Mouse (Mus musculus) lung, adult 2 months (tissue): ENCODE measurements around the gene Nfs1. TPM values are rescaled to one million over a fixed set of nuclear protein-coding genes. Genes with fewer than 3 reads are reported as not detected.
A peak's percentile ranks its signal among the peaks of the same experiment; 100 is the strongest.

ENCODE experiments used
- DNase-seq: peaks from one replicate; pipeline ENCODE4 v3.0.0; 2022
- H3K4me1 ChIP-seq: fragments of 200-500 bp; 2 replicates; pipeline ENCODE4 v1.6.1; 2011; ENCODE audit warnings: low read length; ENCODE audit not compliant: control insufficient read depth, insufficient read depth
- H3K4me3 ChIP-seq: fragments of 200-500 bp; replicated peaks from 2 replicates; pipeline ENCODE3; 2011; ENCODE audit warnings: low read depth, mild to moderate bottlenecking, control low read depth, low read length; ENCODE audit errors: extremely low read depth
- CTCF ChIP-seq: fragments of 200-500 bp; IDR thresholded peaks from 2 replicates; pipeline ENCODE4 v1.5.1; 2011; ENCODE audit warnings: mild to moderate bottlenecking, low read length, control low read depth; ENCODE audit not compliant: insufficient read depth
- POLR2A ChIP-seq: fragments of 200-500 bp; IDR thresholded peaks from 2 replicates; pipeline ENCODE4 v1.6.1; 2011; ENCODE audit warnings: low read depth, mild to moderate bottlenecking, control low read depth, low read length, borderline replicate concordance; ENCODE audit errors: extremely low read depth
- WGBS: fragments of 180-500 bp; shearing (Covaris S2); methylation state at CpG from one replicate; pipeline ENCODE4 v1.1.7; 2018; 5-methylcytosine and 5-hydroxymethylcytosine counted together
- polyA plus RNA-seq: library from polyadenylated mRNA; depleted of rRNA; stranded (reverse); fragments of >200 nt; gene quantifications from 2 replicates; pipeline ENCODE4 v1.2.3, GENCODE M21; 2012

Gene Nfs1
- polyA plus RNA-seq, 1 experiment, result 40.6 TPM

- TF ChIP-seq POLR2A (no peak), CTCF (no peak)
- peak; percentile 21 for DNase-seq
- Histone ChIP-seq H3K4me1 (peaks cover 6% of the 10 kb centered on the region), H3K4me3 (peak overlapping the region; percentile 98)
- under 1% methylated on average over 16 of the region's 16 CpGs for WGBS
Measured at GRCm38 (mm10) chr2:156110627-156111357, 33.2 kb downstream of the Nfs1 start.

GRCm38 (mm10) chr2:156091926-156092325, 52.1 kb downstream of the Nfs1 start:
- 56% methylated on average over 5 of the region's 5 CpGs for whole genome bisulfite sequencing
- DNase-seq, result no peak
- no peak for TF ChIP-seq CTCF
- TF ChIP-seq POLR2A, result no peak
- Histone ChIP-seq H3K4me3 (no peak overlapping the region), H3K4me1 (peaks cover 4% of the 10 kb centered on the region; the same call in 1 of the 2 replicates)

- Histone ChIP-seq H3K4me3 (no peak overlapping the region), H3K4me1 (peaks cover 4% of the 10 kb centered on the region; the same call in 1 of the 2 replicates)
- 82% methylated on average over 1 of the region's 1 CpGs for WGBS
- TF ChIP-seq POLR2A (no peak), CTCF (no peak)
- DNase-seq, result no peak
Measured at GRCm38 (mm10) chr2:156089799-156090198, 54.2 kb downstream of the Nfs1 start.

GRCm38 (mm10) chr2:156087391-156088110, 56.4 kb downstream of the Nfs1 start:
- TF ChIP-seq POLR2A (no peak), CTCF (no peak)
- no peak overlapping the region for H3K4me3 ChIP-seq
- WGBS, result 77% methylated on average over 7 of the region's 7 CpGs
- DNase-seq, result no peak
- H3K4me1 ChIP-seq, result peaks cover 4% of the 10 kb centered on the region; the same call in 1 of the 2 replicates

- 81% methylated on average over 3 of the region's 3 CpGs for WGBS
- Histone ChIP-seq H3K4me3 (no peak overlapping the region), H3K4me1 (no peaks in the 10 kb centered on the region; the same call in 1 of the 2 replicates)
- no peak for DNase-seq
- no peak for TF ChIP-seq CTCF
- TF ChIP-seq POLR2A, result no peak
Measured at GRCm38 (mm10) chr2:156084541-156084940, 59.4 kb downstream of the Nfs1 start.

GRCm38 (mm10) chr2:156080391-156080790, 63.6 kb downstream of the Nfs1 start:
- no peak overlapping the region for H3K4me3 ChIP-seq
- DNase-seq, result no peak
- H3K4me1 ChIP-seq, result no peaks in the 10 kb centered on the region; the same call in 1 of the 2 replicates
- TF ChIP-seq CTCF, result no peak
- TF ChIP-seq POLR2A, result no peak
- WGBS, result 77% methylated on average over 7 of the region's 7 CpGs

GRCm38 (mm10) chr2:156079674-156080073, 64.3 kb downstream of the Nfs1 start:
- no peak for DNase-seq
- WGBS, result 33% methylated on average over 4 of the region's 4 CpGs

GRCm38 (mm10) chr2:156079183-156079560, 64.8 kb downstream of the Nfs1 start:
- 73% methylated on average over 8 of the region's 8 CpGs for WGBS
- no peak for DNase-seq
- TF ChIP-seq CTCF (no peak), POLR2A (no peak)
- Histone ChIP-seq H3K4me1 (no peaks in the 10 kb centered on the region; the same call in 1 of the 2 replicates), H3K4me3 (no peak overlapping the region)

More at GRCm38 (mm10) chr2:156079674-156080073, 64.3 kb downstream of the Nfs1 start:
- TF ChIP-seq CTCF, result no peak
- TF ChIP-seq POLR2A, result no peak
- Histone ChIP-seq H3K4me1 (no peaks in the 10 kb centered on the region; the same call in 1 of the 2 replicates), H3K4me3 (no peak overlapping the region)

- 90% methylated on average over 16 of the region's 16 CpGs for whole genome bisulfite sequencing
- H3K4me3 ChIP-seq, result no peak overlapping the region
- DNase-seq, result no peak
- TF ChIP-seq POLR2A, result no peak
- TF ChIP-seq CTCF, result no peak
- H3K4me1 ChIP-seq, result no peaks in the 10 kb centered on the region; the same call in 1 of the 2 replicates
Measured at GRCm38 (mm10) chr2:156078421-156079182, 65.4 kb downstream of the Nfs1 start.

GRCm38 (mm10) chr2:156077461-156077860, 66.5 kb downstream of the Nfs1 start:
- TF ChIP-seq CTCF, result no peak
- no peak for TF ChIP-seq POLR2A
- Histone ChIP-seq H3K4me1 (no peaks in the 10 kb centered on the region; the same call in 1 of the 2 replicates), H3K4me3 (no peak overlapping the region)
- WGBS, result 90% methylated on average over 7 of the region's 7 CpGs
- DNase-seq, result no peak
